Comparison of ENCODE assay signal across 12 mouse cellular contexts in genomic region chr5:54098219-54098618, GRCm38 (mm10).
DNase-seq lines count a peak whose midpoint lies in the region; ATAC-seq and TF ChIP-seq lines count a peak whose summit lies in the region.
"Had no signal": no experiment of that assay in that cellular context is flagged by ENCODE, and none has a peak within 500 bp of the region (broad histone marks: within the 10 kb centered on the region; RNA-seq: fewer than 3 reads in every experiment).

No protein-coding gene starts in this region.

- H3K4me2 ChIP-seq in limb, embryonic 15.5 days, result no peak overlapping the region
- H3K4me2 ChIP-seq: heart, embryonic 13.5 days; liver, embryonic 13.5 days had no signal

- H3K4me3 ChIP-seq in limb, embryonic 15.5 days, result no peak overlapping the region
- H3K4me3 ChIP-seq in limb, embryonic 10.5 days, result no peak overlapping the region
- H3K4me3 ChIP-seq in left cerebral cortex, adult 2 months, result peak overlapping the region; percentile 7; the same call in 1 of the 2 replicates
- H3K4me3 ChIP-seq: heart, embryonic 13.5 days; liver, embryonic 13.5 days had no signal

- peaks cover 17% of the 10 kb centered on the region for H3K4me1 ChIP-seq in limb, embryonic 15.5 days
- 0 out of 2 replicates have a peak, but pooled peaks cover 2% of the 10 kb centered on the region for H3K4me1 ChIP-seq in limb, embryonic 10.5 days
- H3K4me1 ChIP-seq: liver, embryonic 13.5 days had no signal

- ATAC-seq in limb, embryonic 15.5 days (ENCODE audit: insufficient number of reproducible peaks, low FRiP score, low TSS enrichment, low read depth), result no peak
- no peak for ATAC-seq in monocyte, adult 5-6 weeks (replicated peaks; ENCODE audit: insufficient number of reproducible peaks, low FRiP score, low TSS enrichment, poor library complexity, severe bottlenecking)

- no peaks in the 10 kb centered on the region for H3K9me3 ChIP-seq in limb, embryonic 15.5 days
- no peaks in the 10 kb centered on the region for H3K9me3 ChIP-seq in limb, embryonic 10.5 days (replicated peaks)
- H3K9me3 ChIP-seq: heart, embryonic 13.5 days; liver, embryonic 13.5 days had no signal

- H3K9ac ChIP-seq in limb, embryonic 15.5 days, result no peak overlapping the region
- H3K9ac ChIP-seq: heart, embryonic 13.5 days; liver, embryonic 13.5 days had no signal

- no peaks in the 10 kb centered on the region for H3K36me3 ChIP-seq in limb, embryonic 15.5 days
- 0 out of 2 replicates have a peak, but pooled peaks cover 3% of the 10 kb centered on the region for H3K36me3 ChIP-seq in limb, embryonic 10.5 days
- H3K36me3 ChIP-seq: liver, embryonic 13.5 days had no signal

- TF ChIP-seq CTCF in left cerebral cortex, adult 2 months (IDR thresholded peaks at IDR 0.05), result no peak

- 63% methylated on average over 6 of the region's 6 CpGs for WGBS in limb, embryonic 15.5 days
- WGBS in limb, embryonic 10.5 days, result 89% methylated on average over 6 of the region's 6 CpGs

- intact Hi-C loops in left cerebral cortex, adult 2 months (cut with DNase I), result no loop called here
- intact Hi-C loops in gastrocnemius, postnatal 36 days (cut with DNase I), result no loop called here

- no peak for DNase-seq in limb, embryonic 10.5 days (ENCODE audit: low spot score)
- DNase-seq in T-cell, adult 2 months (ENCODE audit: low spot score), result peak; percentile 31
- peak in 1 of 2 experiments; percentile 14 for DNase-seq in left cerebral cortex, adult 2 months (ENCODE audit: extremely low spot score in 1 of 2, low spot score in 2 of 2)
- peak; percentile 50 for DNase-seq in testis, postnatal 14 days (ENCODE audit: low spot score)
- DNase-seq in gastrocnemius, postnatal 36 days, result no peak
- no peak for DNase-seq in urinary bladder, postnatal 14 days (ENCODE audit: low spot score)
- DNase-seq: cerebellum, postnatal 36 days; kidney, adult 8-10 months; liver, embryonic 13.5 days had no signal

- H3K27me3 ChIP-seq in limb, embryonic 15.5 days, result no peaks in the 10 kb centered on the region
- no peaks in the 10 kb centered on the region for H3K27me3 ChIP-seq in limb, embryonic 10.5 days (ENCODE audit: low read depth, poor library complexity, severe bottlenecking)
- H3K27me3 ChIP-seq: heart, embryonic 13.5 days; liver, embryonic 13.5 days had no signal

- H3K27ac ChIP-seq in limb, embryonic 15.5 days, result peak overlapping the region; percentile 17; the same call in 1 of the 2 replicates
- no peak overlapping the region for H3K27ac ChIP-seq in limb, embryonic 10.5 days
- peak overlapping the region; percentile 32; the same call in 1 of the 2 replicates for H3K27ac ChIP-seq in left cerebral cortex, adult 2 months
- H3K27ac ChIP-seq: heart, embryonic 13.5 days; liver, embryonic 13.5 days had no signal

Comparison
In these comparisons a context has a peak if more than half of its experiments do, and no peak if none do; other contexts are left out.
1. DNase-seq: peak in T-cell, adult 2 months (single experiment) and testis, postnatal 14 days (single experiment); none in limb, embryonic 10.5 days (single experiment), gastrocnemius, postnatal 36 days (0 of 2) and urinary bladder, postnatal 14 days (single experiment).